Mouse (Mus musculus) liver, postnatal 0 days (tissue): ENCODE measurements at regions not wholly inside any gene's neighbourhood (a gene's known extent, or its start where the extent isn't known, plus 50 kb on each side); places are given as distances from the start of the nearest gene placed in this dataset.

Source experiments
- CTCF ChIP-seq: sonication (generic); IDR thresholded peaks from 2 replicates; pipeline ENCODE4 v1.5.1; 2016; ENCODE audit warnings: antibody characterized with exemption, low read depth
- EP300 ChIP-seq: IDR thresholded peaks from 2 replicates; pipeline ENCODE4 v1.6.1; 2016; ENCODE audit warnings: antibody characterized with exemption, low read depth, mild to moderate bottlenecking

GRCm38 (mm10) chr12:59415051-59415450 is 195.5 kb upstream of the Fbxo33 start:
- no peak for TF ChIP-seq CTCF
- no peak for TF ChIP-seq EP300
